Mouse (Mus musculus) G1E (cell line): ENCODE data around the gene Ccl2. TPM values are rescaled to one million over a fixed set of nuclear protein-coding genes. Genes with fewer than 3 reads are reported as not detected.

Experiments used
- ATAC-seq: 2 replicates; pipeline ENCODE4 v1.8.0; 2016; ENCODE audit warnings: mild to moderate bottlenecking; ENCODE audit not compliant: insufficient number of reproducible peaks, poor library complexity, low FRiP score, severe bottlenecking; ENCODE audit errors: extremely low read depth
- DNase-seq: peaks from one replicate; pipeline ENCODE4 v3.0.0; 2012; ENCODE audit warnings: low spot score
- H3K27me3 ChIP-seq: 2 replicates; pipeline ENCODE4 v1.6.1; 2012; ENCODE audit warnings: mild to moderate bottlenecking, low read length, inconsistent platforms; ENCODE audit not compliant: insufficient read depth
- H3K36me3 ChIP-seq: replicated peaks from 2 replicates; pipeline ENCODE3; 2012; ENCODE audit warnings: mild to moderate bottlenecking, inconsistent platforms
- H3K4me1 ChIP-seq: 2 replicates; pipeline ENCODE4 v1.6.1; 2012; ENCODE audit warnings: low read depth, low read length, inconsistent platforms, mixed read lengths; ENCODE audit not compliant: insufficient read depth
- H3K4me3 ChIP-seq: 2 replicates; pipeline ENCODE4 v1.5.1; 2012; ENCODE audit warnings: low read depth, mild to moderate bottlenecking, inconsistent platforms, low read length, moderate library complexity, mixed read lengths
- H3K9me3 ChIP-seq: replicated peaks from 2 replicates; pipeline ENCODE4 v1.6.1; 2012; ENCODE audit warnings: inconsistent platforms
- CTCF ChIP-seq: IDR thresholded peaks from 2 replicates; pipeline ENCODE4 v1.5.1; 2012; ENCODE audit warnings: low read depth, low read length, inconsistent platforms, mixed read lengths
- GATA1 ChIP-seq: IDR thresholded peaks from 2 replicates; pipeline ENCODE4 v1.6.1; 2012; ENCODE audit warnings: borderline replicate concordance, low read length, inconsistent platforms, mixed read lengths
- GATA2 ChIP-seq: IDR thresholded peaks from 2 replicates; pipeline ENCODE4 v1.6.1; 2012; ENCODE audit warnings: low read depth, low read length, inconsistent platforms, borderline replicate concordance
- POLR2AphosphoS5 ChIP-seq: IDR thresholded peaks from 2 replicates; pipeline ENCODE4 v1.6.1; 2012; ENCODE audit warnings: low read depth, low read length, inconsistent platforms; ENCODE audit not compliant: insufficient replicate concordance
- TAL1 ChIP-seq: conservative IDR thresholded peaks from 2 replicates; pipeline ENCODE4 v1.6.1; 2012; ENCODE audit warnings: low read depth, low read length, inconsistent platforms, mixed read lengths
- polyA plus RNA-seq: library from polyadenylated mRNA; stranded (reverse); fragments of >175 nt; gene quantifications from 2 replicates; pipeline ENCODE4 v1.2.3, GENCODE M21; 2012
- total RNA-seq, 2 experiments: library from RNA; stranded (forward) in 1 of 2; stranded (reverse) in 1 of 2; fragments of 200-1000 nt in 1 of 2; fragments of >200 nt in 1 of 2; fragmentation: Nextera tagmentation in 1 of 2; gene quantifications; 2 replicates each; pipeline ENCODE4 v1.2.3; 2014 to 2017

Ccl2 gene
- total and polyA plus RNA-seq, 3 experiments: not detected

DNA sequence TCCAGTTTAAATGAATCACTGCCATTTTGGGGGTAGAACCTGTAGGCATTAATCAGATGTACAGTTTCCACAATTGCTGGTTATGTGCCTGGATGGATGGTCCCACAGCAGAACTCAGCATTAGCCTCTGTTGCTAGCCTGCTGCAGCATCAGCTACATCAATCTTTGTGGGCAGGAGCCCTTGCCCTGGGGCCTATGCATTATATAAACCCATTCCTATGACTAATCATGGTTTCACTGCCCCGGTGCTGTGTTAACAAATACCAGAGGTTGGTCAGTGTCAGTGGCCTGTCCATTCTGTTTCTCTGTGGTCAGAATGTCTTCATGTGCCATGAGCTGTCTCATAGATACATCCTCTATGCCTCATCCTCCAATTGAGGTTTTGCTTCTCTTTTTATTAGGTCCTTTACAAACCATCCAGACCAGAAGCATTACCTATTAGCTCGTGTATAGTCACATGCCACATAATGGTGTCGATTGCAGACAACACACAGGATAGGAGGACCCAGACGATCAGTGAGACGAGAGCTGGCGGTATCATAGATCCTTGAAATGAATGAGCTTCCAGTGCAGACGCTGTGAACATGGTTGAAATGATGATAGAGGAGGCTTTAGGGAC, 31.7 kb downstream of the Ccl2 start:
- no peak for DNase-seq
- Histone ChIP-seq H3K4me3 (no peak overlapping the region), H3K9me3 (peaks cover 40% of the 10 kb centered on the region), H3K27me3 (no peaks in the 10 kb centered on the region), H3K4me1 (no peaks in the 10 kb centered on the region), H3K36me3 (no peaks in the 10 kb centered on the region)
- no peak for TF ChIP-seq TAL1
- no peak for TF ChIP-seq GATA1
- TF ChIP-seq POLR2AphosphoS5: no peak
- no peak for TF ChIP-seq CTCF
- TF ChIP-seq GATA2: no peak
- ATAC-seq: no peak

DNA sequence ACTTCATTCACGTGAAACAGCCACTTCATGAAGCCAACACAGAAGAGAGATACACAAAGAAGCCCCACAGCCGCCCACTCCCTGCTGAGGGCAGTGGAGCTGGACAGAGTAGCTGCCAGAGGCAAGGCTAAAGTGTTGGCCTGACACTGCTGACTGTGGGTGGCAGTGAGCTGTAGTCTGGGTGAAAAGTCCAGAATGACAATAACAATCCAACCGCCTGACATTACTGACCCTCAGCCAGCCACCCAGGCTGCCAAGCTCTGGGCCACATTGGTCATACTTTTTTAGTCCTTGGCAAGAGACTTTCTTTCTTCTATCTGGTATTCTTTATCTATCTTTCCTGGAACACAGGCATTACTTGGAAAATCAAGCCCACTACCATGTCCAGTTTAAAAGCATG, 35.7 kb downstream of the Ccl2 start:
- no peaks in the 10 kb centered on the region for H3K36me3 ChIP-seq
- no peaks in the 10 kb centered on the region for H3K4me1 ChIP-seq
- no peaks in the 10 kb centered on the region for H3K27me3 ChIP-seq
- H3K4me3 ChIP-seq: no peak overlapping the region
- peaks cover 59% of the 10 kb centered on the region for H3K9me3 ChIP-seq
- DNase-seq: no peak
- TF ChIP-seq GATA1 (no peak), CTCF (no peak), TAL1 (no peak), POLR2AphosphoS5 (no peak), GATA2 (no peak)
- ATAC-seq: no peak

DNA sequence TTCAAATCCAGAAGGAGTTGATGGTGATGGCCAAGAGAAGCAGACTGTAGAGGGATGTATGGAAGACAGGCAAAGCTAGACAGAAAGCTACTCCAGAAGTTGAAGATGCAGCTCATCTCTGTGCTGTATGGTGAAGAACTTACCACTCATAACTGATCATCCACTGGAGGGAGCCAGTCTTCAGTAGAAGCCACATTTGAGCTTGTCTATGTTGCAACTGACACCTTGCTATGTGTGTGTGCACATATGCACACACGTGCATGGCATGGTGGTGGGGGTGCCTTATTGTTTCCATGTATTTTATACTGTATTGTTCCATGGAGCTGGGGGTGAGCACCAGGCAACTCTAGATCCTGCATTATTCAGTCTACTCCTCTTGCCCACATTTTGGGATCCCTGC, 37.0 kb downstream of the Ccl2 start:
- DNase-seq (no peak), ATAC-seq (no peak)
- Histone ChIP-seq H3K36me3 (no peaks in the 10 kb centered on the region), H3K4me1 (no peaks in the 10 kb centered on the region), H3K4me3 (no peak overlapping the region), H3K27me3 (no peaks in the 10 kb centered on the region), H3K9me3 (peaks cover 57% of the 10 kb centered on the region)
- TF ChIP-seq POLR2AphosphoS5 (no peak), GATA2 (no peak), GATA1 (no peak), CTCF (no peak), TAL1 (no peak)

DNA sequence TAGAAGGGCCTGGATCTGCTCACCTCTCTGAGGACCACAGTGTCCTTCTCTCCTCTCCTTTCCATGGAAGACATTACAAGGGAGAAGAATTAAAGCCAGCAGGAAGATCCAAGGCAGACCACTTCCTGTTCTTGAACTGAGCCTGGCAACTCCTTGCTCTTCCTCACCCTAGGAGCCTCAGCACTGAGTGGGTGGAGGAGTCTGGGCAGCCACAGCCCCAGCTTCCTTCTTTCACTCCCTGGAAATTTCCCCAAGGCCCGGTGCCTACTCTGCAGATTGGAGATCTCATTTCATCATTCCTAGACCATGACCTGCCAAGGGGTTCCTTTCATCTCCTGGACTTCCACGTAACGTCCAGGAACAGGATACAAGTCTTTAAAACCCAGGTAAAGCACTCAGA, 37.6 kb downstream of the Ccl2 start:
- Histone ChIP-seq H3K4me3 (no peak overlapping the region), H3K4me1 (no peaks in the 10 kb centered on the region), H3K27me3 (no peaks in the 10 kb centered on the region), H3K9me3 (peaks cover 57% of the 10 kb centered on the region), H3K36me3 (no peaks in the 10 kb centered on the region)
- no peak for ATAC-seq
- DNase-seq: no peak
- no peak for TF ChIP-seq TAL1
- no peak for TF ChIP-seq GATA1
- TF ChIP-seq POLR2AphosphoS5: no peak
- no peak for TF ChIP-seq CTCF
- TF ChIP-seq GATA2: no peak

DNA sequence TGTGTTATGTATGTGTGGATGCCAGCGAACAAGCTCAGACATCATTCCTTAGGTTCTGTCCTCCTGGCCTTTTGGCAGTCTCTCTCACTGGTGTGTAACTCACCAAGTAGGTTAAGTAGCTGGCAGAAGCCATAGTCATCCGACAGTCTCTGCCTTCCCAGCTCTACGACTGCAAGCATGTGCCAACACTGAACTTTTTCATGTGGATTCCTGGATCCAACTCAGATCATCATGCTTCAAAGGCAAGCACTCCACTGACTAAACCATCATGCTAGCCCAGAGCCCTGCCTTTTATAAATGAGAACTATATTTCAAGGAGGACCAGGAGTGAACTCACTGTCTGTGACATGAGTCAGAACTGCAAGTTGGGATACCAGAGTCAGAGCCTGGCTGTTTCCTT, 38.3 kb downstream of the Ccl2 start:
- Histone ChIP-seq H3K9me3 (peaks cover 54% of the 10 kb centered on the region), H3K27me3 (no peaks in the 10 kb centered on the region), H3K36me3 (no peaks in the 10 kb centered on the region), H3K4me3 (no peak overlapping the region), H3K4me1 (no peaks in the 10 kb centered on the region)
- ATAC-seq (no peak), DNase-seq (no peak)
- TF ChIP-seq CTCF (no peak), POLR2AphosphoS5 (no peak)

DNA sequence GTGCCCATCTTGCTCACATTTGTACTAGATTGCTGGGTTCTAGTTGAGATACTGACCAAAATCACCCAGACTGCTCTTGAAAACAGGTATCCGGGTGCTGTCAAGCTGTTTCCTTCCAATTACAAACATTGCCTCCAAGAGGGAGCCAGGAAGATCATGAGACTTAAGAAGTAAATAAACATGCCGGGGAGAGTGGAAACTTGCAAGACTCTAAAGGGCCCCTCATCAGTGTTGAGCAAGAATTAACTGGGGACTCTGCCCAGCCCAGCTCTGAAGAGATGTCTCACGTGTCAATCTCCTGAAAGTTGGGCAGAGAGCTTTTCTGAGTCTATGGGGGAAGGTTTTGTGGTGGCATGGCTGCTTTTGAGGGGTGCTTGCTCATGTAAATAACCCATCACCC, 41.7 kb downstream of the Ccl2 start:
- no peaks in the 10 kb centered on the region for H3K36me3 ChIP-seq
- H3K4me1 ChIP-seq: no peaks in the 10 kb centered on the region
- ATAC-seq (no peak), DNase-seq (no peak)
- no peak for TF ChIP-seq CTCF
- no peak for TF ChIP-seq GATA2
- no peak for TF ChIP-seq POLR2AphosphoS5
- TF ChIP-seq TAL1: no peak
- no peak for TF ChIP-seq GATA1
- no peak overlapping the region for H3K4me3 ChIP-seq
- no peaks in the 10 kb centered on the region for H3K27me3 ChIP-seq
- H3K9me3 ChIP-seq: peaks cover 34% of the 10 kb centered on the region
